Mouse (Mus musculus) frontal cortex, adult 2 months (tissue): ENCODE measurements at regions not wholly inside any gene's neighbourhood (a gene's known extent, or its start where the extent isn't known, plus 50 kb on each side); places are given as distances from the start of the nearest gene placed in this dataset.

ENCODE experiments used
- DNase-seq, 2 experiments: peaks; one replicate each; pipeline ENCODE4 v3.0.0; 2022; ENCODE audit warnings: low spot score in 1 of 2; ENCODE audit errors: extremely low spot score in 1 of 2

DNA sequence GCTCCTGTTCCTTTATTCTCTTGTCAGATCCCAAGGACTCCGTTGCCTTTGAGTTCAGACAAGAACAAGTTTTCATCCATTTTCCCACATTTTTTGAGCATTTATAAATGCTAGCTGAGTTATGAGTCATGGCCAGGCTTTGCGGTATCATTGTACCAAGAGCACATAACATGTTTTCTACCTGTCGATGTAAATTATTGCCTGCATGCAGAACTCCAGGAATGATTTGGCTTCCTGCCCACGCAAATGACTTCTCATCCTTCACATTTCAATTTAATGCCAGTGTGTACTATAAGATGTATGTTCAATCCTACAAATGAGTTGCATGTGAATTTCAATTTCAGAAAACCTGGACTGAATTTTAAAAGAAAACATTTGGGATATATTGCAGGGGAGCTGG is 285.0 kb upstream of the Rbms1 start:
- no peak for DNase-seq

DNA sequence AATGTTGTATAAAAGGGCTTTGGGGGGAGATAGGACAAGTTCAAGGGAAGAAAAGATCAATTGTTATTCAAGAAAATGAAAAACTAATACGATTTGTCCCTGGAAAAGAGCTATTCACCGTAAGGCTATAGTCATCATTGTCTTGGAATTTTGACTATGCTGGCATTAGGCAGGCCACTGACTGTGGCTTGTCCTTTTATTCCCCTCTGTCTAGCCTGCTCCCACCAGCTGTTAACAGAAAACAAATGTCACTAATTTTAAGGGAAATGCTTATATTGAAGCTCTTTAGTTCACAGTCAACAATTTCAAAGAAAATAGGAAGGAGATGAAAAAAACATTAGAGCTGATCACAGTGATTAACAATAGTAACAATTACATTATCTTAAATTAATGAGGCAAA is 284.3 kb upstream of the Rbms1 start:
- no peak for DNase-seq

- DNase-seq = no peak
These were observed 283.8 kb upstream of the Rbms1 start for GRCm38 (mm10) chr2:61246691-61247258.

DNA sequence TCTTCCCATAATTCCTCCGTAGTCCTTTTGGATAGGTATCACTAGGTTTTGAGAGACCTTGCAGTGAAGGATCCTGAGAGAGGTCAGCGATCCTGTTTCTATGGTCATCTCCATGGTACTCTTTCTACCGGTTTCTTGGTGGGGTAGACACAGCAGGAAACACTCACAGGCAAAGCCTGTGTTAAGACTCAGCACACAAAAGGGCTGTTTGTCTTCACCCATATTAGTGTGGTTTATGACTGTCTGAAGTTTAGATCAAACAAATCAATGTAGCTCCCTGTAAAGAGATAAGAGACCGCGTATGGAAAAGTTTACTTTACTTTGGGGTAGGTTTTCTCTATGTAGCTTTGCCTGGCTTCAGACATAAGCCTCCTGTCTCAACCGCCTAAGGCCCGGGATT is 282.5 kb upstream of the Rbms1 start:
- DNase-seq = no peak

- DNase-seq = peak in 1 of 2 experiments; percentile 1
These were observed 258.7 kb upstream of the Rbms1 start for GRCm38 (mm10) chr2:61221676-61222075.

DNA sequence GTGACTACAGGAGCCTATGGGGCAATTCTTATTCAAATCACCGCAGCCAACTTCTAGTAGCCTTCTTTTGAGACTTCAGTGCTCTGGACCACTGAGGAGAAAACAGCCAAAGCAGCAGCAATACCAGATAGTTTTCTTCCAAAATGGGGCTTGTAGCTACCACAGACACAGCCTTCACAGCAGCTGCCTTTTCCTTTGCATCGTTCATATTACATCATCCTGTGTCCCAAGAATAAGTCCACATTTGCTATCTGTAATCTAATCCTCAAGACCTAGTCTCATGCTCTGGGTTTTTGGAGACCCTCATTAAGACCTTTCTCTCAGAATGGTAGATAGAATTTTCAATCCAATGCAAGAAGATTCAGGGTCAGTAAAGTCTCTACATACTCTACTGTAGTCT is 258.2 kb upstream of the Rbms1 start:
- no peak for DNase-seq

GRCm38 (mm10) chr2:61213951-61214350 is 251.0 kb upstream of the Rbms1 start:
- DNase-seq = no peak

DNA sequence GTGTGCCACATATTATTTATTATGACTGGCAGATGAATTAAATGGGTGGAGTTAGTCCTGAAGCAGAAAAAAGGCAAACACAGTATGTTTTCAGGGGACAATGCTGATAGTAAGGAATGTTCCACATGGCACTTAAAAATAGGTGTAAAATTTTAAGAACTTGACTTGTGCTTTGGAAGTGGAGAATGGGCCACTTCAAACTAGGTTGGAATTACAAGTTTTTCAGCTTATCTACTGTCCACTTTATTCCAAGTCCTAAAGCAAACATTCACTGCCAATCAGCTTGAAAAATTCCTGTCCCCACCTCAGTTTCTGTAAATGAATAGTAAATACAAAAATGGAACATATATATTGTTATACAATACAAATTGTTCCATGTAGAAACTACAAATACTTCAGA is 238.4 kb upstream of the Rbms1 start:
- DNase-seq = no peak

- DNase-seq = no peak
These were observed 231.0 kb upstream of the Rbms1 start for GRCm38 (mm10) chr2:61193976-61194375.

DNA sequence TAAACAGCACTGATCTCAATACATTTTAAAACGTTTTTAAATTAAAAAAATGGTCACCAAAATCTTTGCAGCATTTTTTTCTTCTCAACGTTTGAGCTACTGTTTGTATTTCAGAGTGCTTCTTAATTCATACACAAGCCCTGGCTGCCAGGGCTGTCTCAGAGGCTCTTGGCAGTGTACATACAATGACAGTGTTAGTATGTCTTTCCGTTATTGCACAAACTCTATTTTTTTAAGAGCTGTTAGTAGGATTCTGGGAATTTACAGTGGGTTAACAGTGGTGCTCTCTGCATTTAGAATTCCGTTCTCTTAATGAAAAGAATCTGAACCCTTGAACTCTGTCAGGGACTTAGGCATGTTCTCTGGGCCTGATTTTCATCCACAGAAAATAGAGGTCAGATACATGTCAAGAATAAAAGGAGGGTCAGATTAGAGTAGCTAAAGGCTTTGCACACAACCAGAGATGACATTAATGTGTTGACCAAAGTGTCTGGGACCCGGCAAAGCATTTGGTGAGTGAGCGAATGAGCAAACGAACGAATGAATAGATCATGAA is 219.5 kb upstream of the Rbms1 start:
- DNase-seq = no peak

DNA sequence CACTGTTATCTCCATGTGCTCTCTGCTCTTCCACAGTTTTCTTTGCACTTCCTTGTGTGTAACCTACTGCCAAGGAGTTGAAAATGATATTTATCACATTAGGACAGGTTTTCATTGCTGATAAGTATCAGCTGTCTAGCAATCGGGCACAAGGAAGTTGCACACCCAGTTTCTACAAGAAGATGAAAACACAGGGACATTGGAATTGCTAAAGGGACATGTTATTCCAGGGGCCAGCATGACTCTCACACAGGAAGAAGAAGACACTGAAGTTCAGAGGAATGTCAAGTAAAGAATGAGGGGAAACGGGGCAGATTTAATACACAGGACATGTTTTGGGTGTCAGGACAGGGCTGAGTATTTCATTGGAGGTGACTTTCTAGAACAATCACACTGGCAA is 214.8 kb upstream of the Rbms1 start:
- no peak for DNase-seq

DNA sequence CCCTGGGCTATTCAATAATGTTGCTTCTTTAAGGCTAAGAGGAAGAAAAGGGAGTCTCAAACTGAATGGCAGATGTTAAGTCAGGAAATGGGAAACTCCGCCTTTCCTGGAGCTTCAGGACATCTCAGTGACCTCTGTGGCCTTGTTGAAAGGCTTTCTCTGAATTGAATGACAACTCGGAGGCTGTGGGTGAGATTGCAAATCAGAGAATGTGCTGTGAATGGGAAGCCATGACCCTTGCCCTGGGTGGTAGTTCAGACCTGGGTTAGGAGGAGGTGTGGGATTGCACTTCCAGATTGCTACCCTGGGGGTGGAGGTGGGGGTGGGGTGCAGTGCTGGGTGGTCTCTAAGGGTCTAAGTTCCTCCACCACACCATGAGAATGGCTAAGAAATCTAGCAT is 213.8 kb upstream of the Rbms1 start:
- DNase-seq = no peak

- DNase-seq = no peak
These were observed 210.6 kb upstream of the Rbms1 start for GRCm38 (mm10) chr2:61173581-61173980.

DNA sequence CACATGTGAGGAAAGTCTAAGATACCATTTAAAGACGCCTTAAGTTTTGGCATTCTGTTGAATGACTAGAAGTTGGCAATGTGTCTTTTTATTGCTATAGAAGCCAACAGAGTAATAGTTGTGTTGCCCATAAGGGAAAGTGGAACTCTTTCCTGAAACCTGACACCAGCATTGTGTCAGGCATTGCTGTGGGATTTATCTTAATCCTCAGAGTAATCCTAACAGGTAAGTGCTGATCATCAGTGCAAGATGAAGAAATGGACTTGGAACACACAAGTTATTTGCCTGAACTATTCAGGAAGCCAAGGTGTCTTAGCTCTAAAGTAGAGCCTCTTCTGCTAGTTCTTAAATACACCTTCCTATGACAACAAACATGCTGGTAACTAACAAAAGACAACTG is 198.3 kb upstream of the Rbms1 start:
- DNase-seq = no peak

GRCm38 (mm10) chr2:61159761-61160160 is 196.8 kb upstream of the Rbms1 start:
- DNase-seq = no peak

DNA sequence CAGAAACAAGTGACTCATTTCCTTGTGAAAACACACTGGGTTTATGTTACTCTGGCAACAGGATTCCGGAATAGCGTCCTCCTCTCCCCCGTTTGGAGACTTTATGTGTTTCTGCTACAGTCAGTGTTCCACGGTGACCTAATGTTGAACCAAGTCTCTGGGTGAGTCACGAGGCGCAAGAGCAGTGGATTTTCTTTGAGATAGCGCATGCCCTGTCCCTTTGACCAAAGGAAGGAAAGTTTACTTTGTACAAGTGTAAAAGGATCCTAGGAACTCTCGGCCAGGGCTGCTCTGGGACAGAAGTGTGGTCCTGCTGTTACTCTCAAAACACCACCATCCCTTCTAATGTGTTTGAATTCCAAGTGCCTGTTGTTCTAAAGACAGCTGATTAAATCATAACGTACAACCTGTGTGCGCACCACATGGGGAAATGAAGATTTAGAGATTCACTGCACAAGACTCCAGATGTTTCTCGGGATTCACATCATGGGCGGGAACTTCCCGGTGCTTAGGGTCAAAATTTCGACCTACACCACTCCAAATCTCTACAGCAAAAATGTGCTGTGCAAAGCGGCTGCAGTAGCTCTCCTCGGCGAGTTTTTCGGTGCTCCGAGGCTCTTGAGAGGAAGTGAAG is 176.1 kb upstream of the Rbms1 start:
- DNase-seq = peak in 1 of 2 experiments; percentile 34

DNA sequence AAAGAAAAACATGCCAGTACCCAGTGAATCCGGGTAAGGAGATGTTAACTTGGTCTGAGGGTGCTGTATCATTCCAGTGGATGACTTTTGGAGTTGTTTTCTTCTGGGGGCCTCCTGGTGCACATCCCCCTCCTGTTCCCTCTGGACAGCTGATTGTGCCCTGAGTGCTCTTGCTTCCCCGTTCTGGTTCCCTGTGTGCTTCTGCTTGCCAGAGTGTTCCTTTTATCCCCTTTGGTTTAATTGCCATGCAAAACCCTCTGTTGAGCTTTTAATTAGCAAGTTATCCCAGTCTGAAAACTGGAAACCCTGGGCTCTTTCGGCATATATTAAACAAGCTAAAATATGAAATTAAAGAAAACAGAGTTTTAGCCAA is 175.6 kb upstream of the Rbms1 start:
- no peak for DNase-seq

- DNase-seq = no peak
These were observed 174.4 kb upstream of the Rbms1 start for GRCm38 (mm10) chr2:61137378-61137777.

GRCm38 (mm10) chr2:61136926-61137325 is 173.9 kb upstream of the Rbms1 start:
- no peak for DNase-seq

DNA sequence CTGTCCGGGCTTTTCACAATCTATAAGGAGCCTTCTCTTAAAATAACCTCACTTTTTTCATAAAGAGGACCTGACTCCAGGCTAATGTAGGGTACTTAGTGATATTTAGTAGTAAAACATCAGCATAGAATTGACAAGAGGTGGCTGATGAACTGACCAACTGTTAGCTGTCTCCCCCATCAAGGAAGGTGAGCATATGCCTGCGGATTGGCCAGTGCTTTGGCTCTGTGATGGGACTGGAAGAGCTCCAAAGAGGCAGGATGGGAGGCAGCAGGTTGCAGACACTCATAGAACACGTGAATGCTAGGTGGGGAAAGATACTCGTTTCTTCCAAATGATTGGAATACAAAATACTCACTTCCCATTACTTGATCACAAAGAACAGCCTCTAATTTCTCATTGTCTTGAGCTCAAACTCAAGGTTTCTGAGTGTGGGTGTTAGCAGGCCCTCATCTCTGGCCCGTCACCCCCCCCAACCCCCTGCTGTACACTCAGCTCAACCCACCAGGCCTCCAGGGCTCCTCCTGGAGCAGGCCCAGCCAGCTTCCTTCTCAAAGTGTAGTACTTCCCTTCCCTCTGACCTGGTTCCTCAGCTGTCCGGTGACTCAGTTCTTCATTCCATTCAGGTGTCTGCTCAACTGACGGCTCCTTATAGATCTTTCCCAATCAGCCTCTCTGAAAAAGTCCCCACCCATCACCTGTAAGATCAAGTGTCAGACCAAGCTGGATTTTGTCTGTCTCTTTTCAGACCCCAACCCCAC is 160.2 kb upstream of the Rbms1 start:
- DNase-seq = no peak

GRCm38 (mm10) chr2:61121281-61121680 is 158.3 kb upstream of the Rbms1 start:
- DNase-seq = no peak

DNA sequence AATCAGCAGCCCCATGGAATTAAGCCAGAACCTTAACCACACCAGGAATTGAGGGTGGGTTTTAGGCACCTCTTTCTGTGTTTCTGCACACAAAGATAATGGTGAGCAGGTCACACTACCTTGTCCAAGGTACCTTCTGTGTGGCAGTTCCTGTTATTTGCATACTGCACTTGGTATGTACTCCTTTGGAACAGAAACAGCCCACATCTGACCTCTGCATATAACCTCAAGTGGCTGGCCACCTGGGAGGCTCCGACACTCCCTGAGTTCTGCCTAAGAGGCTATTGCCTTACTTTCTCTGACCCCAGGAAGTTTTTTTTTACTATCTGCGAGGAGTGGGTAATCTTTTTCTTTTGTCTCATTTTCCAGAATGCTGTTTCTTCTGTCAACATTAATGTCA is 151.6 kb upstream of the Rbms1 start:
- no peak for DNase-seq
